Mouse (Mus musculus) kidney, embryonic 15.5 days (tissue): ENCODE measurements around the gene Plcl1. TPM values are rescaled to one million over a fixed set of nuclear protein-coding genes. Genes with fewer than 3 reads are reported as not detected.
"Not testable (repeated sequence)": the region's sequence is repeated elsewhere in the genome, so short reads cannot be mapped to it uniquely, and the experiment has no call there.

Source experiments
- ATAC-seq: fragments of 200-750 bp; cut with Nextera tagmentation; replicated peaks from 2 replicates; pipeline ENCODE4 v1.8.0; 2017; ENCODE audit warnings: moderate TSS enrichment; ENCODE audit not compliant: low FRiP score
- H3K27ac ChIP-seq: fragments of 300-500 bp; sonication (generic); 2 replicates; pipeline ENCODE4 v1.5.1; 2015; ENCODE audit warnings: mild to moderate bottlenecking, inconsistent platforms
- H3K27me3 ChIP-seq: fragments of 300-500 bp; sonication (generic); 2 replicates; pipeline ENCODE4 v1.6.1; 2015; ENCODE audit warnings: inconsistent platforms
- H3K36me3 ChIP-seq: fragments of 300-500 bp; sonication (generic); 2 replicates; pipeline ENCODE4 v1.6.1; 2015; ENCODE audit warnings: inconsistent platforms
- H3K4me1 ChIP-seq: fragments of 300-500 bp; sonication (generic); 2 replicates; pipeline ENCODE4 v1.6.1; 2015; ENCODE audit warnings: inconsistent platforms
- H3K4me2 ChIP-seq: fragments of 300-500 bp; sonication (generic); 2 replicates; pipeline ENCODE4 v1.6.1; 2015; ENCODE audit warnings: moderate library complexity, mild to moderate bottlenecking, inconsistent platforms
- H3K4me3 ChIP-seq: fragments of 300-500 bp; sonication (generic); replicated peaks from 2 replicates; pipeline ENCODE4 v1.5.1; 2015; ENCODE audit warnings: mild to moderate bottlenecking, inconsistent platforms
- H3K9ac ChIP-seq: fragments of 300-500 bp; sonication (generic); 2 replicates; pipeline ENCODE4 v1.6.1; 2015; ENCODE audit warnings: mild to moderate bottlenecking, inconsistent platforms
- H3K9me3 ChIP-seq: fragments of 300-500 bp; sonication (generic); replicated peaks from 2 replicates; pipeline ENCODE4 v1.6.1; 2016; ENCODE audit warnings: inconsistent platforms
- WGBS: fragments of 180-500 bp; shearing (Covaris S2); methylation state at CpG from one replicate; pipeline ENCODE4 v1.1.7; 2015; ENCODE audit warnings: mixed read lengths; 5-methylcytosine and 5-hydroxymethylcytosine counted together
- polyA plus RNA-seq: library from polyadenylated mRNA; unstranded; fragments of >200 nt; fragmentation: Nextera tagmentation; extraction: Ambion mirVana; gene quantifications from 2 replicates; pipeline ENCODE4 v1.2.1, GENCODE M21; 2015

The Plcl1 gene
- polyA plus RNA-seq, 1 experiment from 2014 or later = 4.8 TPM

GRCm38 (mm10) chr1:55499872-55500271 lies 94.2 kb downstream of the Plcl1 start:
- no peaks in the 10 kb centered on the region for H3K36me3 ChIP-seq
- H3K4me3 ChIP-seq = no peak overlapping the region
- no peaks in the 10 kb centered on the region for H3K4me1 ChIP-seq
- H3K27me3 ChIP-seq = no peaks in the 10 kb centered on the region
- H3K9ac ChIP-seq = no peak overlapping the region
- ATAC-seq = no peak
- no peak overlapping the region for H3K4me2 ChIP-seq
- H3K9me3 ChIP-seq = no peaks in the 10 kb centered on the region
- WGBS = 70% methylated on average over 1 of the region's 1 CpGs
- no peak overlapping the region for H3K27ac ChIP-seq

- no peak overlapping the region for H3K4me3 ChIP-seq
- H3K9ac ChIP-seq = no peak overlapping the region
- WGBS = 77% methylated on average over 2 of the region's 2 CpGs
- no peaks in the 10 kb centered on the region for H3K9me3 ChIP-seq
- no peak for ATAC-seq
- no peaks in the 10 kb centered on the region for H3K36me3 ChIP-seq
- H3K27me3 ChIP-seq = no peaks in the 10 kb centered on the region
- no peaks in the 10 kb centered on the region for H3K4me1 ChIP-seq
- no peak overlapping the region for H3K27ac ChIP-seq
- no peak overlapping the region for H3K4me2 ChIP-seq
These were observed 95.4 kb downstream of the Plcl1 start for GRCm38 (mm10) chr1:55500981-55501682.

DNA sequence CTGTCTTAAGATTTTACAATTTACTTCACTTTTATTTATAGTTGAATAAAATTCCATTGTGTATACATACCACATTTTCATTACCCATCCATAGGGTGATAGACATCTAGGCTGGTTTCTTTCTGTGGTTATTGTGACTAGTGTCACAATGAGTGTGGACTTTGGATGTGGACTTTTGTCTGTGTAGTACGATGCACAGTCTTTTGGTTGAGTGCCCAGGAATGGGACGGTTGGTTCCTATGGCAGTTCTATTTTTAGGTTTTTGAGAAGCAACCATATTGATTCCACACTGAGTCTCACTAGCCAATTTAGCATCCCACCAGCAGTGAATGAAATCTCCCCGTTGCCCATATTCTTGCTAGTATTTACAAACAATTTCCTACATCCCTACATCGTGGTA lies 100.1 kb downstream of the Plcl1 start:
- Histone ChIP-seq H3K27me3 (no peaks in the 10 kb centered on the region), H3K9ac (no peak overlapping the region), H3K27ac (no peak overlapping the region), H3K4me2 (no peak overlapping the region), H3K36me3 (no peaks in the 10 kb centered on the region), H3K4me3 (no peak overlapping the region), H3K9me3 (no peaks in the 10 kb centered on the region), H3K4me1 (no peaks in the 10 kb centered on the region)
- 81% methylated on average over 4 of the region's 4 CpGs for WGBS
- ATAC-seq = no peak

DNA sequence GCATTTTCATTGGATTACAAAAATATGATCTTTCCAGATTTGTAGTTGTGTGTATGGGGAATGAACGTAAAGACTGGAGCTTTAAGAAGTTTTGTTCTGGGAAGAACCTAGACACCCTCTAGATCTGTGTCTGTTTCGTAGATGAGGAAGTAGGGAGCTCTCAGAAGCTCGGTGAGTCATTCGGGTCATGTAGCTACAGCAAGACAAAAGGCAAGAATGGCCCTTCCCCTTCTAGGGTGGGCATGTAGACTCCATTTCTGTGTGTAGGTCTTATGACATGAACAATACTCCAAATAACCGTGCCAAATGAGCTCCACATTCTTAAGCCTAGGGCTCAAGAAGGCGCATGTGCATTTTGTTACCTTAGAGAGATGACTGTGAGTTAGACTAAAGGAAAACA lies 101.3 kb downstream of the Plcl1 start:
- Histone ChIP-seq H3K27ac (no peak overlapping the region), H3K27me3 (no peaks in the 10 kb centered on the region), H3K9me3 (no peaks in the 10 kb centered on the region), H3K4me3 (no peak overlapping the region), H3K4me1 (0 out of 2 replicates have a peak, but pooled peaks cover 1% of the 10 kb centered on the region), H3K9ac (no peak overlapping the region), H3K36me3 (no peaks in the 10 kb centered on the region), H3K4me2 (no peak overlapping the region)
- ATAC-seq = no peak
- 83% methylated on average over 6 of the region's 6 CpGs for WGBS

DNA sequence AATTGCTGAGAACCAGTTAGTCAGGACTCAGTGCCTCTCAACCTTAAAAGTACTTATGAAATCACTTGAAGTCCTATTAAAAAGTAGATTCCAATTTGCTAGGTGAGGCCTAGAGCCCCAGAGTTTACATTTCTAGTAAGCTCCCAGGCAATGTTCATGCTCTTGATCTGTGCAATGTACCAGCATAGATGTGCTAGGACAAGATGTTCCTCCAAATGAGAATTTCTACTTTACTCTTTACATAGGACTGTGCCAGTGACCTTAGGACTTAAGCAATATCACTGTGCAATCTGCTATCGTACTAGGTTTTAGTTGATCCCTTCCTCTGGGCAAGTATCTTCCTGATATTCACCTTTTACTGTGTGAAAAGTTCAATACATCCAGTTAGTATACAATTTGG lies 103.9 kb downstream of the Plcl1 start:
- Histone ChIP-seq H3K9ac (no peak overlapping the region), H3K27me3 (no peaks in the 10 kb centered on the region), H3K4me1 (peaks cover 12% of the 10 kb centered on the region; the same call in 1 of the 2 replicates), H3K4me3 (no peak overlapping the region), H3K27ac (no peak overlapping the region), H3K9me3 (no peaks in the 10 kb centered on the region), H3K36me3 (no peaks in the 10 kb centered on the region), H3K4me2 (no peak overlapping the region)
- ATAC-seq = no peak
- WGBS = 92% methylated on average over 1 of the region's 1 CpGs

GRCm38 (mm10) chr1:55512165-55512564 lies 106.4 kb downstream of the Plcl1 start:
- ATAC-seq = 0 out of 2 replicates have a peak, but pooled peaks have one; percentile 54
- H3K36me3 ChIP-seq = no peaks in the 10 kb centered on the region
- no peak overlapping the region for H3K4me3 ChIP-seq
- no peaks in the 10 kb centered on the region for H3K9me3 ChIP-seq
- no peak overlapping the region for H3K27ac ChIP-seq
- H3K4me2 ChIP-seq = no peak overlapping the region
- H3K27me3 ChIP-seq = no peaks in the 10 kb centered on the region
- no peak overlapping the region for H3K9ac ChIP-seq
- WGBS = 66% methylated on average over 3 of the region's 3 CpGs
- H3K4me1 ChIP-seq = peaks cover 12% of the 10 kb centered on the region; the same call in 1 of the 2 replicates

GRCm38 (mm10) chr1:55512799-55513198 lies 107.1 kb downstream of the Plcl1 start:
- Histone ChIP-seq H3K27ac (peak overlapping the region; percentile 82; the same call in 1 of the 2 replicates), H3K4me1 (peaks cover 12% of the 10 kb centered on the region; the same call in 1 of the 2 replicates)
- 59% methylated on average over 2 of the region's 2 CpGs for WGBS
- not testable (repeated sequence) for H3K4me2 ChIP-seq, H3K9ac ChIP-seq, H3K9me3 ChIP-seq, H3K36me3 ChIP-seq, H3K4me3 ChIP-seq, H3K27me3 ChIP-seq
- ATAC-seq = 0 out of 2 replicates have a peak, but pooled peaks have one; percentile 52

- Histone ChIP-seq H3K4me1 (peaks cover 9% of the 10 kb centered on the region; the same call in 1 of the 2 replicates), H3K4me3 (no peak overlapping the region), H3K27me3 (no peaks in the 10 kb centered on the region), H3K27ac (no peak overlapping the region), H3K4me2 (no peak overlapping the region), H3K9me3 (no peaks in the 10 kb centered on the region), H3K9ac (no peak overlapping the region), H3K36me3 (no peaks in the 10 kb centered on the region)
- no peak for ATAC-seq
These were observed 111.5 kb downstream of the Plcl1 start for GRCm38 (mm10) chr1:55517182-55517581.

- H3K4me2 ChIP-seq = no peak overlapping the region
- no peak overlapping the region for H3K27ac ChIP-seq
- H3K4me1 ChIP-seq = peaks cover 10% of the 10 kb centered on the region
- H3K27me3 ChIP-seq = no peaks in the 10 kb centered on the region
- no peak for ATAC-seq
- H3K36me3 ChIP-seq = no peaks in the 10 kb centered on the region
- H3K4me3 ChIP-seq = no peak overlapping the region
- H3K9me3 ChIP-seq = no peaks in the 10 kb centered on the region
- 95% methylated on average over 1 of the region's 1 CpGs for WGBS
- H3K9ac ChIP-seq = no peak overlapping the region
These were observed 118.2 kb downstream of the Plcl1 start for GRCm38 (mm10) chr1:55523966-55524365.

GRCm38 (mm10) chr1:55525100-55525499 lies 119.4 kb downstream of the Plcl1 start:
- H3K36me3 ChIP-seq = no peaks in the 10 kb centered on the region
- peaks cover 13% of the 10 kb centered on the region for H3K4me1 ChIP-seq
- no peak overlapping the region for H3K4me3 ChIP-seq
- H3K27ac ChIP-seq = no peak overlapping the region
- H3K4me2 ChIP-seq = no peak overlapping the region
- ATAC-seq = no peak
- 78% methylated on average over 5 of the region's 5 CpGs for WGBS
- no peaks in the 10 kb centered on the region for H3K27me3 ChIP-seq
- H3K9ac ChIP-seq = no peak overlapping the region
- H3K9me3 ChIP-seq = no peaks in the 10 kb centered on the region

- WGBS = 88% methylated on average over 2 of the region's 2 CpGs
- peaks cover 13% of the 10 kb centered on the region for H3K4me1 ChIP-seq
- H3K4me2 ChIP-seq = no peak overlapping the region
- H3K4me3 ChIP-seq = no peak overlapping the region
- H3K9ac ChIP-seq = no peak overlapping the region
- no peak for ATAC-seq
- no peaks in the 10 kb centered on the region for H3K36me3 ChIP-seq
- no peaks in the 10 kb centered on the region for H3K27me3 ChIP-seq
- no peak overlapping the region for H3K27ac ChIP-seq
- H3K9me3 ChIP-seq = no peaks in the 10 kb centered on the region
These were observed 120.0 kb downstream of the Plcl1 start for GRCm38 (mm10) chr1:55525748-55526147.

DNA sequence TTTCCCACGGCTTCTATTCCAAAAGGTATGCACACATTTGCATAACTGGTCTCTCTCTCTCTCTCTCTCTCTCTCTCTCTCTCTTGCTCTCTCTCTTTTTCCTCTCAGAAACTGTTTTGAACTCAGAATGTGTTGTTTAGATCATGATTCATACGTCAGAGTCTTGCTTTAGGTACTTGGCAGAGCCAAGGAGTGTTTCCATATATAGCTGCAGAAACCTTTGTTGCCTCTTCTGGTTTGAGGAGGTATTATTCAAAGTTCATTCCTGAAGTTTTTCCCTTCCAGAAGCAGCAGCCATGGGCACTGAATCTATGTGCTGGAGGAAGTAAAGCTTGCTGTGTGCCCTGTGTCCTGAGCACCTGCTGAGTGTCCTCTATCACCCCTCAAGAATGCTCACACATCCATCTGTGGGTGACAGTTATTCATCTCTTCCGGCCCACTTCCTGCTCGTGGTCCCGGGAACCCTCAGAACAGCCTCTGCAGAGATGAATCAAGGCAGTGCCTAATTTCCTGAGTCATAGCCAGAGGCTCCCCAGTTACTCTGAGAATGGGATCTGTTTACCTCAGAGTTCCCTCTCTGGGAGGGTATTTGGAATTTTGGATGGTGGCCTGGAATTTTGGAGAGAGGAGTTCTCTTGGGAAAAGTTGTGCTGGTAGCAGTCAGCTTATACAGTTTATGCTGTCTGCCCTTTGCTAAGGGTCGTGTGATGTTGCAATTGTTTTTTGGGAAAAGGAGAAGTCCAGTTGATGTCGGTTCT lies 123.0 kb downstream of the Plcl1 start:
- Histone ChIP-seq H3K36me3 (no peaks in the 10 kb centered on the region), H3K4me1 (peaks cover 13% of the 10 kb centered on the region), H3K9ac (no peak overlapping the region), H3K9me3 (no peaks in the 10 kb centered on the region), H3K4me2 (no peak overlapping the region), H3K4me3 (no peak overlapping the region), H3K27ac (peak overlapping the region; percentile 7; the same call in 1 of the 2 replicates), H3K27me3 (no peaks in the 10 kb centered on the region)
- no peak for ATAC-seq
- WGBS = 41% methylated on average over 7 of the region's 7 CpGs
